Mouse (Mus musculus): ENCODE measurements around the gene Cnot1.

- TF ChIP-seq MAFK (IDR thresholded peaks at IDR 0.05; ENCODE audit: insufficient replicate concordance, low read length) (no peak), CTCF (conservative IDR thresholded peaks at IDR 0.05 in 1 of 2, IDR thresholded peaks at IDR 0.05 in 1 of 2; ENCODE audit: low read depth in 2 of 2, low read length in 2 of 2) (no peak), SMC3 (IDR thresholded peaks at IDR 0.05; ENCODE audit: low read depth, low read length) (no peak), EP300 (IDR thresholded peaks at IDR 0.05; ENCODE audit: low read length) (no peak), CHD2 (IDR thresholded peaks at IDR 0.05; ENCODE audit: low read length) (no peak), UBTF (IDR thresholded peaks at IDR 0.05; ENCODE audit: low read depth, low read length) (no peak), ETS1 (conservative IDR thresholded peaks at IDR 0.05; ENCODE audit: low read depth, low read length) (no peak)
Measured at GRCm38 (mm10) chr8:95843968-95844367, 36.7 kb upstream of the Cnot1 start.
